Mouse (Mus musculus): ENCODE measurements around the gene Ptpn9.
"Not testable (repeated sequence)": the region's sequence is repeated elsewhere in the genome, so short reads cannot be mapped to it uniquely, and the experiment has no call there.

The Ptpn9 gene

DNA sequence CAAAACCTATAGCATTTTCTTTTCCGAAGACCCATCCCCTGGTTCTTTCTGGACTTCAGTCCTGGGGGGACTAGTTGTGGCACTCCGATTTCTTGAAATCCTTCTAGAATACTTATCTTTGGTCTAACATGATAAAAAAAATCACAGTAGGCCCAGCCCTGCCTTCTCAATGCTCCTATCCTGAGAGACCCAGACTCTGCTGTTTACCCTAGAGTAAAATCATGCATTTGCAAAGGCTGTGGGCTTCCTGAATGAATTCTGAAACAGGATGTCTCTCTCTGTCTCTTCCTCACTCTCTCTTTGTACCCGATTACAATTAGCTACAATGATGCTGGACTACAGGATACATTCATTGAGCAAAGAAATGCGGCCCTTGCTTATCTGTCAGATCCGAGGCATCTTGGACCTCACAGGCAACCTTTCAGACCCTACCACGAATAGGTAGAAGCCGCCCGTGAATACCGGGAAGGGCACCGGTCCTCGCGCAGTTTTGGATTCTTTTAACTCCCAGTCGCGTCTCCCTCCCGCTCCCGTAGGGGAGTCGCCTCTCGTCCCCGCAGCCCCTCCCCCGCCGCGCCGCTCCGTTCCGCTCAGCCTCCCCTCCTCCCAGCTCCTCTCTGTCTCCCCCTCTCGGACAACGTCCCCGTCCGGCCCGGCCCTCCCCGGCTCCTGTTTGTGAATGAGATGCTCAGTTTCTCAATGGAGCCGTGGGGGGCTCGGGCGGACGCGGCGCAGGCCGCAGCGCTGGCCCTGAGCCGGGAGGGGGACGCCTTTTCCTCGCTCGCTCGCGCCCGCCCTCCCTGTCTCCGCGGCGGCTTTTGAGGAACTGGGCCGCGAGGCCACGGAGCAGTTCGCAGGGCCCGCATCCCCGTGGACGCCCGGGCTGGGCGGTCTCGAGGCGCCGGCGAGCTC is at the start of gene Ptpn9:
Gene Ptpn9 (plus strand): TSS at position 638 of the 912 bp plus-strand sequence.
- peak; percentile 90 for DNase-seq

DNA sequence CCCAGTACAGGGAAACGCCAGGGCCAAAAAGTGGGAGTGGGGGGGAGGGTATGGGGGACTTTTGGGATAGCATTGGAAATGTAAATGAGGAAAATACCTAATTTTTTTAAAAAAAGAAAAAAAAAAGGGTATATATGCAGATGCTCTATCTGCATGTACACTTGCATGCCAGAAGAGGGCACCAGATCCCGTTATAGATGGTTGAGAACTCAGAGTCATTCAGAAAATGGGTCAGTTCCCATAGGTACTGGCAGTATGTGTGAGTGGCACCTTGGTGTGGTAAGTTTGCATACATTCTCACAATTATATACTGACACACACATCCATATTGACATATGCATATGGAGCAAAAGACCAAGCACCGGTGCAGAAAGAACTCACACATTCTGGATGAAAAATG is 47.2 kb upstream of the Ptpn9 start:
- DNase-seq = peak; percentile 42

DNA sequence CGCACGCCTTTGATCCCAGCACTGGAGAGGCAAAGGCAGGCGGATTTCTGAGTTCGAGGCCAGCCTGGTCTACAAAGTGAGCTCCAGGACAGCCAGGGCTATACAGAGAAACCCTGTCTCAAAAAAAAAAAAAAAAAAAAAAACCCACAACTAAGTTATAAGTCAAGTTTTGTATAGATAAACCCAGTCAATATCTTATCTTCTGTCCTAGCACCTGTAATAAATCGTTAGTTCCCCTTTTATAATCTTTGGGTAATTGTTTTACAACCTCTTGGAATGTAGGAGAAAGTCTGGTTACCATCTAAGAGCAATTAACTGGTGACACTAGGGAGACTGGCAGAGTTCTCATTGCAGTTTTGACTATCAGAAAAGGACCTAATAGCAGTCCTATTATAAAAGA is 46.0 kb upstream of the Ptpn9 start:
- DNase-seq = not testable (repeated sequence)

DNA sequence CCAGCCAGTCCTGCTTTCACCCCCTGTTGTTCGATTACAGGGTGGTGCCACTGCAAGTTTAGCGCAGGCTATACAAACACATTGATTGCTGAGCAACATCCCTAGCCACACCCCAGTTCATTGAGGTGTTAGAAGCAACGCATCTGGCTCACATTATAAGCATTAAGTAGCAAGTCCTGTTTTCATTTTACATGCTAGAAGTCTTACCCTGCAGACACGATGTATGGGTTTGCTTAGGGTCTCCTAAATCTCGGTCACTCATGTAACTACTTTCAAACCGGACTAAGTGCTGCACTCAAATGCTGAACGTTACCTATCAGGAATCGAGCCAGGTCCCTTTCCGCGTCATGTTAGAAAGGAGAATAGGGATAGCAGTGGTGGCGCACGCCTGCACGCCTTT is 45.0 kb upstream of the Ptpn9 start:
- DNase-seq = peak; percentile 10

- DNase-seq = peak; percentile 97
These were observed 44.0 kb upstream of the Ptpn9 start, which contains the start of gene Snupn for GRCm38 (mm10) chr9:56950414-56951400. TSS of gene Snupn (plus strand) at chr9:56950878.

DNA sequence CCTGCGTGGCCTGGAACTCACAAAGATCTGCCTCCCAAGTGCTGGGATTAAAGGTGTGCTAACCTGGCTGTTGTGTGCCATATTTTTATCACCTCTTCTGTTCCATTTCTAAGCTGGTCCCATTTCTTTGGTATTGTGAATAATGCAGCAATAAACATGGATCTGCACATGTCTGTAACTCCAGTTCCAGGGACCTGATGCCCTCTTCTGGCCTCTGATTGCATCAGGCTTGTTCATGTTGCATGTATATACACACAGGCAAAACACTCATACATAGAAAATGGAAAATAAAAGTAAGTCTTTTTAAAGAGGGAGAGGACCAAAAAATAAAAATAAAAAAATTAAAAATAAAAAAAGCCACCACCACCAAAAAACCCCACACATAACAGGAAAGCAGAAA is 41.2 kb upstream of the Ptpn9 start:
- DNase-seq = no peak

GRCm38 (mm10) chr9:56956966-56957675 is 37.6 kb upstream of the Ptpn9 start:
- no peak for DNase-seq

- no peak for DNase-seq
These were observed 36.0 kb upstream of the Ptpn9 start for GRCm38 (mm10) chr9:56958689-56959088.

- no peak for DNase-seq
These were observed 33.1 kb upstream of the Ptpn9 start for GRCm38 (mm10) chr9:56961591-56961990.

DNA sequence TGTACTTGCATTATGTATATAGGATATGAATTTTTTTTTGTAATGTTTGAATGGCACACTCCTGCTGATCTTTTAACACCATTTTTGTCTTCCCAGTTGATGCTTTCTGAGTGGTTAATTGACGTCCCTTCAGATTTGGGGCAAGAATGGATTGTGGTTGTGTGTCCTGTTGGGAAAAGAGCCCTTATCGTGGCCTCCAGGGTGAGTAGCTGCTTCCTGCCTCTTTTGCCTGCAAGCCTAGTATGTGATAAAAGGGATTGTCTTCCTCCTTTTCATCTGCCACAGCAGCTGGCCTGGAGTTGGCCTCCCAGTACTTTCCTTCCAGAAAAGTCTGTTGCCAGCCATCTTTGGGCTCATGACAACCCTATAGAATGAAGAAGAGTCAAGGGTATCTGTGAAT is 24.6 kb upstream of the Ptpn9 start:
- DNase-seq = no peak

DNA sequence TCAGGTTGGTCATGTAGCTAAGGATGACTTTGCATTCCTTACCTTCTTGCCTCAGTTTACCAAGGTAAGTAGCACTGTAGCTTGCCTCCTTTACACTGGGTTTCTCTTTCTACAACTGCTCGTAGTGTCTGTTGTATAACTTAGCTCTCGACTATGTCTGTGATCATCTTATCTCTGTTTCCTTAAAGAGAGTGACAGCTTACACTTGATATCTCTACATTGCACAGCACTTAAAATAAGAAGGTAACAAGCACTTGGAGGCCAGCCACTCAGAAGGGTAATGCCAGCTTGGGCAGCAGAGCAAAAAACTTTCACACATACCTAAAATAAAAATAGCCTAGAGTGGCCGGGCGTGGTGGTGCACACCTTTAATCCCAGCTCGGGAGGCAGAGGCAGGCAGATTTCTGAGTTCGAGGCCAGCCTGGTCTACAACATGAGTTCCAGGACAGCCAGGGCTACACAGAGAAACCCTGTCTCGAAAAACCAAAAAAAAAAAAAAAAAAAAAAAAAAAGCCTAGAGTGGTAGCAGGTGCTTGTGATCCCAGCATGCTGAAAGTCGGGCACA is 20.7 kb upstream of the Ptpn9 start:
- no peak for DNase-seq

DNA sequence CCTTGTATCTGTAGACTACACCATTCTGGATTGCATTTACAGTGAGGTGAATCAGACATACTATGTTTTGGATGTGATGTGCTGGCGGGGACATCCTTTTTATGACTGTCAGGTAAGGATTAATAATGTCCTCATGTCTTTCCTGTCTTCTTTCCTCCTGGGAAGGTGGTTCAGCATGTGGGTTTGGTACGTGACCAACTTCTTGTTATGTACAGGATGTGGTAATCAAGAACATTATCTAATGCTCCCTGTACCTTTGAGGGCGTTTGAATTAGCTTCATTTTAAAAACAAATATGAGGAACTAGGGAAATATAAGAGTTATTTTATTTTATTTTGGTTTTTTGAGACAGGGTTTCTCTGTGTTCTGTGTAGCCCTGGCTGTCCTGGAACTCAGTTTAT is 19.5 kb upstream of the Ptpn9 start:
- no peak for DNase-seq

DNA sequence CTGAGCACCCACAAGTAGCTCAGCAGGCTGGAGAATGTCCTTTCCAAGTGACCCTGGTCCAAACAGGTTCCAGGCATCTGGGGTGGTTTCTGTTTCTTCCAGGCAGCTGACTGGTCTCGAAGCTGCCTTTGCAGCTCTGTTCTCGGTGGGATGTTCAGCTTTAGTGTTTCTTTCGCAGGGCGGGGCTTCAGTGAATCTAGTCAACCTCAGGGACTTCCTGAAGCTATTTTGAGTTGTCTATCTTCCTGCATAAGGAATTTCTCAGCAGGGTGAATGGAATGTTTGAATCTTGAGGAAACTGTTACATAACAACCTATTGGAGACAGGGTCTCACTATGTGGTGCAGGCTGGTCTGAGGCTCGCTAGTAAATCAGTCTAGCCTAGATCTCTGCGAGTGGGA is 14.5 kb upstream of the Ptpn9 start:
- no peak for DNase-seq

DNA sequence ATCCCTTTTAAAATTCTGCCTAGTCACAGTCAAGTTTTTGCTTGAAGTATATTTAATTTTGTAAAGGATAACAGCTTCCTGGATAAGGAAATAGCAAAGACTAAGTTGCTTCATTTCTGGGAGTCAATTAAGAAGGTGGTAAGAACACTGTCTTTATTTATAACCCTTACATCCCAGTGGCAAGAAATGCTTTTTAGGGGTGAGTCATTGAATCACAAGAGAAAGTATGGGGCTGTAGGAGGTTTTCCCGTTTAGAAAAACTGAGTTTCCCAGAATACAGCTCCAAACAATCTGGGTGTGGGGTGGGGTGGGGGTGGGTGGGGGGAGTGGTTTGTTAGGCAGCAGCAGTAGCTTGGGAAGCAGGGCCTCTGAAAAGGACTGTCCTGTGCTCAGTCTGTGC is 13.2 kb upstream of the Ptpn9 start:
- DNase-seq = no peak

- peak; percentile 83 for DNase-seq
These were observed 690 bp downstream of the Ptpn9 start for GRCm38 (mm10) chr9:56995198-56996027.

DNA sequence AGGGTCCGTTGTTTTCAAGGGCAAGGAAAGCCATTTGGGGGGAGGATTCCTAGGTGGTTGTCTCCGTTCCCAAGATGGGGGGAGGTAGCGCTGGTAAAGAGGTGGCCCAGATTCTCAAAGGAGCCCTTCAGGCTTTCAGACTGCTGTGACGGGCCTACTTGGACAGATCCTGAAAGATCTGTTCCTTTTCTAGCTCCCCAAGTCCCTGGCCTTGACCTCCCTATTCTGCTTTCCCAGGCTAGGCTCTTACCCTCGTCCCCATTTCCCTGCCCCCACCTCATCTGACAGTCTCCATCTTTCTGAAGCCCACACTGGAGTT is 1.3 kb downstream of the Ptpn9 start:
- peak; percentile 39 for DNase-seq

- DNase-seq = peak; percentile 19
These were observed 2.5 kb downstream of the Ptpn9 start for GRCm38 (mm10) chr9:56997206-56997605.

GRCm38 (mm10) chr9:57003011-57003410 is 8.3 kb downstream of the Ptpn9 start:
- peak; percentile 16 for DNase-seq

DNA sequence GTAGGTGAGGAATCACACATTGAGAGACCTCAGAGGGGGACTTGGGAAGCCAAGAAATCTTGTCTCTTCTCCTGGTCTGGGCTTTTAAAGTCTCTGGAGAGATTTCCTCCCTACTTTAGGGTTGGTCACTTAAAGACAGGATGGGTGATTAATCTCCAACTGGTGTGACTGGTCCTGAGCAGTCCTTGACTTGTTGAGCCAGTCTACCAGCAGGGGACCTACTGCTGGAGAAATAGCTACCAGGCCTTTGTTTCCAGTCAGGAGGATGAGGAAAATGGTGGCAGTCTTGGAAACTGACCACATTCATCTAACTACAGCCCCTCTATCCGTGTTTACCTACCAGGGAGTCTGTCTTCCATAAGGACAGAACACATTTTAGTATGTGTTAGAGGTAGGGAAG is 17.7 kb downstream of the Ptpn9 start:
- no peak for DNase-seq

DNA sequence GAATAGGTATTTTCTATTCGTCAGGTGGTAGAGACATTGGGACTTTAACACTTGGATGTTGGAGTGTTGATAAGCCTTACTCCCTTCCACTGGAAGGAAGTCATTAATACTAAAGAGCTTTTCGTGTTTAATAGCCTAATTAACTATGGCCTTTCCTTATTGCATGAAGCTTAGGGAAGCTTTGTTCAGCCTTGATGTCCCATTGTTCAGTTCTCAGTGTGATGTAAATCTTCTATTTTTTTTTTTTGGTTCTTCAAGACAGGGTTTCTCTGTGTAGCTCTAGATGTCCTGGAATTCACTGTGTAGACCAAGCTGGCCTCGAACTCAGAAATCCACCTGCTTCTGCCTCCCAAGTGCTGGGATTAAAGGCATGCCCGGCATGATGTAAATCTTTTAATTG is 18.2 kb downstream of the Ptpn9 start:
- DNase-seq = no peak

- DNase-seq = no peak
These were observed 19.0 kb downstream of the Ptpn9 start for GRCm38 (mm10) chr9:57013756-57014155.

DNA sequence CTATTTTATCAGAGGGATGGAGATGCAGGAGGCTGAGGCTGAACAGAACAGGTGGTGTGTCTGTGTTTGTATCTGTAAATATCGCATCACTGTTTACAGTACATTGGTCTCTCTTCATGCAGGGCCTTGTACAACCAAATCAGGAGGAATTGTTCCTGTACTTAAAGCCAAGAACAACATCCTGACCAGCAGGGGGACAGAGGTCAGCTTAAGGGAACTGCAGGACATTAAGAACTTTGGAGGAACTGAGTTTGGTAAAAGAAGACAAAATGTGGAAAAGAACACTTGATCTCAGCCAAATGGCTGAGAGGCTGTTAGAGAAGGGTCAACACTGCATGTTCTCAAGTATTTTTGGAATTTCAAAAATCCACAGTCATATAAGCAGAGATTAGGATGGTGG is 20.0 kb downstream of the Ptpn9 start:
- peak; percentile 39 for DNase-seq
